ENCODE assay signal across 19 mouse cellular contexts in genomic region chr17:45996921-45997444, GRCm38 (mm10). TPM values are rescaled to one million over a fixed set of nuclear protein-coding genes. Genes with fewer than 3 reads are reported as not detected.
A peak's percentile ranks its signal among the peaks of the same experiment; 100 is the strongest.
DNase-seq lines count a peak whose midpoint lies in the region; ATAC-seq and TF ChIP-seq lines count a peak whose summit lies in the region.
"Had no signal": no experiment of that assay in that cellular context is flagged by ENCODE, and none has a peak within 500 bp of the region (broad histone marks: within the 10 kb centered on the region; RNA-seq: fewer than 3 reads in every experiment).

No protein-coding gene starts in this region.

- no peak for TF ChIP-seq EP300 in stomach, postnatal 0 days (optimal IDR thresholded peaks at IDR 0.05)

- no peak overlapping the region for H3K9ac ChIP-seq in kidney, embryonic 16.5 days (replicated peaks; ENCODE audit: low read length)
- H3K9ac ChIP-seq in stomach, postnatal 0 days (ENCODE audit: low read length), result no peak overlapping the region
- H3K9ac ChIP-seq: forebrain, embryonic 12.5 days; heart, embryonic 12.5 days; hindbrain, embryonic 15.5 days; limb, embryonic 15.5 days had no signal

- TF ChIP-seq CTCF in kidney, adult 2 months (conservative IDR thresholded peaks at IDR 0.05; ENCODE audit: insufficient read depth, insufficient read length, low read depth, low read length), result no peak
- TF ChIP-seq CTCF in stomach, postnatal 0 days (IDR thresholded peaks at IDR 0.05; ENCODE audit: low read depth), result no peak

- no peak; the same call in 1 of the 2 replicates for ATAC-seq in kidney, embryonic 16.5 days (ENCODE audit: low FRiP score, low TSS enrichment)
- ATAC-seq in stomach, postnatal 0 days (ENCODE audit: low FRiP score, low TSS enrichment), result peak; percentile 33; the same call in 1 of the 2 replicates

- intact Hi-C loops in left cerebral cortex, postnatal 14 days (cut with DNase I), result no loop called here

- whole genome bisulfite sequencing in kidney, adult 2 months, result 47% methylated on average over 9 of the region's 9 CpGs
- 49% methylated on average over 9 of the region's 9 CpGs for WGBS in kidney, embryonic 16.5 days
- WGBS in stomach, postnatal 0 days, result 60% methylated on average over 9 of the region's 9 CpGs

- no peaks in the 10 kb centered on the region for H3K27me3 ChIP-seq in kidney, adult 2 months (replicated peaks; ENCODE audit: control insufficient read depth, insufficient read depth, low read length)
- H3K27me3 ChIP-seq in kidney, embryonic 16.5 days (ENCODE audit: insufficient read depth, low read length), result no peaks in the 10 kb centered on the region
- H3K27me3 ChIP-seq in stomach, postnatal 0 days (ENCODE audit: control insufficient read depth, insufficient read depth, low read length), result no peaks in the 10 kb centered on the region
- H3K27me3 ChIP-seq: forebrain, embryonic 12.5 days; heart, embryonic 12.5 days; hindbrain, embryonic 15.5 days; limb, embryonic 15.5 days had no signal

- DNase-seq in kidney, adult 2 months, result peak; percentile 93
- peak; percentile 35 for DNase-seq in lung, postnatal 25 days (ENCODE audit: low spot score)
- DNase-seq in lung, postnatal 14 days, result no peak
- peak; percentile 63 for DNase-seq in kidney, postnatal 14 days
- DNase-seq in stomach, postnatal 0 days (ENCODE audit: low spot score), result peak; percentile 47
- no peak for DNase-seq in layer of hippocampus, postnatal 14 days (ENCODE audit: low spot score in 2 of 2)
- no peak for DNase-seq in left cerebral cortex, postnatal 14 days (ENCODE audit: low spot score in 2 of 2)
- DNase-seq: cerebellum, adult 2 months; cerebellum, postnatal 36 days; heart, postnatal 14 days; right cerebral cortex, postnatal 14 days; thymus, postnatal 25 days had no signal

- H3K27ac ChIP-seq in kidney, adult 2 months (ENCODE audit: insufficient read depth, low read depth, low read length), result peak overlapping the region; percentile 35; the same call in 1 of the 2 replicates
- H3K27ac ChIP-seq in kidney, embryonic 16.5 days (ENCODE audit: low read length), result no peak overlapping the region
- no peak overlapping the region for H3K27ac ChIP-seq in stomach, postnatal 0 days (replicated peaks)
- H3K27ac ChIP-seq: forebrain, embryonic 12.5 days; hindbrain, embryonic 15.5 days; limb, embryonic 15.5 days; macrophage; midbrain, embryonic 10.5 days had no signal

- no peak overlapping the region for H3K4me2 ChIP-seq in kidney, embryonic 16.5 days (replicated peaks; ENCODE audit: low read depth, low read length)
- no peak overlapping the region for H3K4me2 ChIP-seq in stomach, postnatal 0 days (replicated peaks; ENCODE audit: low read depth)
- H3K4me2 ChIP-seq: forebrain, embryonic 12.5 days; heart, embryonic 12.5 days; hindbrain, embryonic 15.5 days; limb, embryonic 15.5 days had no signal

- H3K4me3 ChIP-seq in kidney, adult 2 months (ENCODE audit: insufficient read depth, low read depth, low read length), result no peak overlapping the region
- H3K4me3 ChIP-seq in kidney, embryonic 16.5 days (ENCODE audit: low read length), result no peak overlapping the region
- H3K4me3 ChIP-seq in stomach, postnatal 0 days (ENCODE audit: low read depth, low read length), result no peak overlapping the region
- H3K4me3 ChIP-seq: forebrain, embryonic 12.5 days; heart, embryonic 12.5 days; hindbrain, embryonic 15.5 days; limb, embryonic 15.5 days; midbrain, embryonic 10.5 days had no signal

- no peaks in the 10 kb centered on the region for H3K36me3 ChIP-seq in kidney, adult 2 months (ENCODE audit: control insufficient read depth, insufficient read depth, low read length)
- H3K36me3 ChIP-seq in kidney, embryonic 16.5 days (ENCODE audit: insufficient read depth, low read length), result no peaks in the 10 kb centered on the region
- H3K36me3 ChIP-seq in stomach, postnatal 0 days (ENCODE audit: control insufficient read depth, insufficient read depth, low read length), result no peaks in the 10 kb centered on the region
- H3K36me3 ChIP-seq: forebrain, embryonic 12.5 days; heart, embryonic 12.5 days; hindbrain, embryonic 15.5 days; limb, embryonic 15.5 days; midbrain, embryonic 10.5 days had no signal

- H3K4me1 ChIP-seq in kidney, adult 2 months (ENCODE audit: control insufficient read depth, insufficient read depth, low read length), result peaks cover 18% of the 10 kb centered on the region
- peaks cover 10% of the 10 kb centered on the region; the same call in 1 of the 2 replicates for H3K4me1 ChIP-seq in kidney, embryonic 16.5 days (ENCODE audit: insufficient read depth, low read length)
- no peaks in the 10 kb centered on the region for H3K4me1 ChIP-seq in stomach, postnatal 0 days (replicated peaks; ENCODE audit: control insufficient read depth, insufficient read depth)
- H3K4me1 ChIP-seq: forebrain, embryonic 12.5 days; hindbrain, embryonic 15.5 days; limb, embryonic 15.5 days had no signal

- no peak for TF ChIP-seq POLR2A in kidney, adult 2 months (IDR thresholded peaks at IDR 0.05; ENCODE audit: low read depth, low read length)

- H3K9me3 ChIP-seq in kidney, embryonic 16.5 days (ENCODE audit: low read length), result no peaks in the 10 kb centered on the region
- no peaks in the 10 kb centered on the region for H3K9me3 ChIP-seq in stomach, postnatal 0 days (ENCODE audit: control insufficient read depth, low read length)
- H3K9me3 ChIP-seq: forebrain, embryonic 12.5 days; heart, embryonic 12.5 days; hindbrain, embryonic 15.5 days; limb, embryonic 15.5 days; midbrain, embryonic 10.5 days had no signal

RNA-seq across cellular contexts. Expression of gene Vegfa, which starts 35.2 kb away (rescaled TPM):
- 336 and 398 TPM in 2 replicates for polyA plus RNA-seq in kidney, adult 2 months (2012; rRNA removed)
- polyA plus RNA-seq in kidney, embryonic 16.5 days (2015; fragmentation: Nextera tagmentation; extraction: Ambion mirVana), result 5.7 and 5.9 TPM in 2 replicates
- 2.4 and 3.1 TPM in 2 replicates for polyA plus RNA-seq in stomach, postnatal 0 days (2015; fragmentation: Nextera tagmentation; extraction: Ambion mirVana)
- 10 to 100 TPM; 79.6 to 96.5 TPM for total RNA-seq in layer of hippocampus, postnatal 14 days (2021)
- 10 to 100 TPM; 88.1 to 94.7 TPM for total RNA-seq in left cerebral cortex, postnatal 14 days (2021)

Comparison
In these comparisons a context has a peak if more than half of its experiments do, and no peak if none do; other contexts are left out.
1. DNase-seq: peak in kidney, adult 2 months (single experiment), lung, postnatal 25 days (single experiment), kidney, postnatal 14 days (single experiment) and stomach, postnatal 0 days (single experiment); none in lung, postnatal 14 days (single experiment), layer of hippocampus, postnatal 14 days (0 of 2) and left cerebral cortex, postnatal 14 days (0 of 2).
2. RNA of gene Vegfa, which starts 35.2 kb away (polyA plus RNA-seq): 336 to 398 TPM in kidney, adult 2 months; 5.7 to 5.9 TPM in kidney, embryonic 16.5 days and 2.4 to 3.1 TPM in stomach, postnatal 0 days; every median in the first group is over 10 times any median in the second.